Mouse (Mus musculus): Measurements from ENCODE around the gene Nav2. TPM values are rescaled to one million over a fixed set of nuclear protein-coding genes. Genes with fewer than 3 reads are reported as not detected.

Nav2 gene
- polyA plus RNA-seq, 1 experiment from 2014 or later, result 10.1 TPM

DNA sequence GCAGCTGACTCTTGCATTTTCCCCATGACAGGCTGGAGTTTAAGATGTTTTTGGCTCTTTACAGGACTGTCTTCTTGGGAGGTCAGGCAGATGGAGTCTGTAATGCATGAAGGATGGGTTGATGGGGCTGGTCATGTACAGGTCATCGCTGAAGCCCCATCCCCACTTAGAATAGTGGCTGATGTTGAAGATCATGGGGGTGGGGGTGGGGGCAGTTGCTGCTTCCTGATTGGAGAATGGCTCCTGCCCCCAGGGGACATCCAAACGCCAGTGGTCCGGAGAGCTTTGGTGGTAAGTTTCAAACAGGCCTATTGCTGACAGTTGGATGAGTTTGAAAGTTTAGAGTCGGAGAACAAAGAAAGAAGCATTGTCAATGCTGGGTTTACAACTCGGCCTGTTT is 333.7 kb downstream of the Nav2 start:
- Histone ChIP-seq H3K27me3 (ENCODE audit: insufficient read depth, low read length) (no peaks in the 10 kb centered on the region), H3K4me1 (replicated peaks; ENCODE audit: insufficient read depth, low read length) (peaks cover 5% of the 10 kb centered on the region; the same call in 1 of the 2 replicates), H3K9me3 (replicated peaks; ENCODE audit: low read length) (no peaks in the 10 kb centered on the region), H3K27ac (peak overlapping the region; percentile 38), H3K4me2 (ENCODE audit: low read length) (no peak overlapping the region), H3K36me3 (ENCODE audit: insufficient read depth, low read length) (no peaks in the 10 kb centered on the region), H3K4me3 (replicated peaks; ENCODE audit: low read depth, low read length) (no peak overlapping the region), H3K9ac (ENCODE audit: low read depth, low read length) (no peak overlapping the region)
- DNase-seq (ENCODE audit: low spot score) (peak; percentile 67), ATAC-seq (replicated peaks; ENCODE audit: low FRiP score, low read depth) (no peak)
- WGBS, result 44% methylated on average over 5 of the region's 5 CpGs
- no peak for TF ChIP-seq CTCF (IDR thresholded peaks at IDR 0.05; ENCODE audit: low read depth)

DNA sequence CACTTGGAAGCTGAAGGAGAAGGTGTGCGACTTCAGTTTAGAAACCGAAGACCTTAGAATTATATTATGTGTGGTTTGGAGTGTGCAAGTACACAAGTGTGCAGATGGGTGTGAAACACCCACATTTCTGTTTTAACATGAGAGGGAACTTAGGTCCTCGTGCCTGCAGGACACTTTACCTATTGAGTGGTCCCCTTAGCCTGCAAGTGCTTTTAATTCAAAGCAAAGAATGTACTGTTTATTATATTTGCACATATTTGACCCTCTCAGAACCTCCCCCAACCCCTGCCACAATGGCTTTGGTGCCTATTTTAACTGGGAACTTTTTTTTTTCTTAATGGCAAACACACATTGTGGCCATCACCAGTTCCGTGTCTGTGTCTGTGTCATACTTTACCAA is 334.6 kb downstream of the Nav2 start:
- ATAC-seq (replicated peaks; ENCODE audit: low FRiP score, low read depth) (no peak), DNase-seq (ENCODE audit: low spot score) (no peak)
- peaks cover 5% of the 10 kb centered on the region for H3K4me1 ChIP-seq (replicated peaks; ENCODE audit: insufficient read depth, low read length)
- H3K9ac ChIP-seq (ENCODE audit: low read depth, low read length), result no peak overlapping the region
- TF ChIP-seq CTCF (IDR thresholded peaks at IDR 0.05; ENCODE audit: low read depth), result no peak
- no peaks in the 10 kb centered on the region for H3K36me3 ChIP-seq (ENCODE audit: insufficient read depth, low read length)
- no peaks in the 10 kb centered on the region for H3K27me3 ChIP-seq (ENCODE audit: insufficient read depth, low read length)
- H3K27ac ChIP-seq, result peak overlapping the region; percentile 60; the same call in 1 of the 2 replicates
- no peak overlapping the region for H3K4me2 ChIP-seq (ENCODE audit: low read length)
- no peak overlapping the region for H3K4me3 ChIP-seq (replicated peaks; ENCODE audit: low read depth, low read length)
- H3K9me3 ChIP-seq (replicated peaks; ENCODE audit: low read length), result no peaks in the 10 kb centered on the region
- WGBS, result 77% methylated on average over 4 of the region's 4 CpGs

DNA sequence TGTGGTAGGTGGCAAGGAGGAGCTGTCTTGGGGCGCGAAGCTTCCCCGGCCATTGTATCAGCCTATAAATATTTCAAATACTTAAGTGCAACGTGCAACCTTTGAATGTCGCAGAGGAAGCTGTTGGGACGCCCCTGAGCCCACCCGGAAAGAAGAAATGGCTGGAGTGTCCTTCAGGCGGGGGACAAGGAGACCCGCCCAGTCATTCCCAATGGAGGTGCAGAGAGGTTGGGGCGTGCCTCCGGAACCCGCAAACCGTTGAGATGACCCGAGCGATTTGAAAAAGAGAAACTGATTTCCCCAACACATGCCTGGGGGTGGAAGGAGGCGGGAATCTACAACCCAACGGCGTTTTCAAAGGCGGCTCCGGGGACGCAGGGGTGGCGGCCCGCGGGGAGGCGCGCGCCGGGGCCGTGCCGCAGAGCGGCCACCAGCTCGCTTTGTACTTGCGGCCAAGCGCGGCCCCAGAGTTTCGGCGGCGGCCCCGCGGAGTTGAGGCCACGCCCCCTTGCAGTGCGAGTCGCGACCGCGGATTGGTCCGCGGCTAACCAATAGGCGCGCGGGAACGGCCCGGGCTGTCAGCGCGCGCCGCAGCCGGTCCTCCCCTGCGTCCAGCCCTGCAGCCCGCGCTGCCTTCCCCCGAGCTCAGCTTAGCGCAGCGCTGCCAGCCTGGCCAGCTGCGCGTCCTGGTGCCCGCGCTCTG is 337.2 kb downstream of the Nav2 start:
- Histone ChIP-seq H3K9me3 (replicated peaks; ENCODE audit: low read length) (no peaks in the 10 kb centered on the region), H3K4me3 (replicated peaks; ENCODE audit: low read depth, low read length) (peak overlapping the region; percentile 38), H3K9ac (ENCODE audit: low read depth, low read length) (peak overlapping the region; percentile 58), H3K27ac (peak overlapping the region; percentile 31; the same call in 1 of the 2 replicates), H3K4me2 (ENCODE audit: low read length) (peak overlapping the region; percentile 96), H3K36me3 (ENCODE audit: insufficient read depth, low read length) (no peaks in the 10 kb centered on the region), H3K4me1 (replicated peaks; ENCODE audit: insufficient read depth, low read length) (peaks cover 15% of the 10 kb centered on the region), H3K27me3 (ENCODE audit: insufficient read depth, low read length) (no peaks in the 10 kb centered on the region)
- TF ChIP-seq CTCF (IDR thresholded peaks at IDR 0.05; ENCODE audit: low read depth), result no peak
- WGBS, result under 1% methylated on average over 65 of the region's 68 CpGs
- ATAC-seq (replicated peaks; ENCODE audit: low FRiP score, low read depth) (peak; percentile 95), DNase-seq (ENCODE audit: low spot score) (peak; percentile 97)

DNA sequence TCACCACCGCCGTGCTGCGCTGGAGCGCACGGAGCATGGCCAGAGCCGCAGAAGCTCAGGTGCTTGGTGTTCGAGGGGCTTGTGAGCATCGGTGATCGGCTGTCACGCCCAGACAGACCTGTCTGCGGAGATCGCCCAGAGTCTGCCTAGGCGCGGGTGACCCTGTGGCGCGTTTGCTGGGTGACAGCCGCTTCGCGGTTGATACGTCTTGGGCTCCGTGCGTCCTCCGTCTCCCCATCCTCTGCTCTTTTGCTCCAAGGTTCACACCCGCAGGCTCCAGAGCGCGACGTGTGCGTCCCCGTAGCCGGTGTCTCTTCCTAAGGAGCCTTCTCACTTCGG is 337.7 kb downstream of the Nav2 start:
- Histone ChIP-seq H3K27me3 (ENCODE audit: insufficient read depth, low read length) (no peaks in the 10 kb centered on the region), H3K27ac (no peak overlapping the region), H3K4me1 (replicated peaks; ENCODE audit: insufficient read depth, low read length) (peaks cover 15% of the 10 kb centered on the region), H3K9ac (ENCODE audit: low read depth, low read length) (peak overlapping the region; percentile 58), H3K36me3 (ENCODE audit: insufficient read depth, low read length) (no peaks in the 10 kb centered on the region), H3K9me3 (replicated peaks; ENCODE audit: low read length) (no peaks in the 10 kb centered on the region), H3K4me2 (ENCODE audit: low read length) (peak overlapping the region; percentile 96), H3K4me3 (replicated peaks; ENCODE audit: low read depth, low read length) (peak overlapping the region; percentile 38)
- under 1% methylated on average over 31 of the region's 31 CpGs for WGBS
- TF ChIP-seq CTCF (IDR thresholded peaks at IDR 0.05; ENCODE audit: low read depth), result no peak
- no peak for DNase-seq (ENCODE audit: low spot score)
- ATAC-seq (replicated peaks; ENCODE audit: low FRiP score, low read depth), result no peak

DNA sequence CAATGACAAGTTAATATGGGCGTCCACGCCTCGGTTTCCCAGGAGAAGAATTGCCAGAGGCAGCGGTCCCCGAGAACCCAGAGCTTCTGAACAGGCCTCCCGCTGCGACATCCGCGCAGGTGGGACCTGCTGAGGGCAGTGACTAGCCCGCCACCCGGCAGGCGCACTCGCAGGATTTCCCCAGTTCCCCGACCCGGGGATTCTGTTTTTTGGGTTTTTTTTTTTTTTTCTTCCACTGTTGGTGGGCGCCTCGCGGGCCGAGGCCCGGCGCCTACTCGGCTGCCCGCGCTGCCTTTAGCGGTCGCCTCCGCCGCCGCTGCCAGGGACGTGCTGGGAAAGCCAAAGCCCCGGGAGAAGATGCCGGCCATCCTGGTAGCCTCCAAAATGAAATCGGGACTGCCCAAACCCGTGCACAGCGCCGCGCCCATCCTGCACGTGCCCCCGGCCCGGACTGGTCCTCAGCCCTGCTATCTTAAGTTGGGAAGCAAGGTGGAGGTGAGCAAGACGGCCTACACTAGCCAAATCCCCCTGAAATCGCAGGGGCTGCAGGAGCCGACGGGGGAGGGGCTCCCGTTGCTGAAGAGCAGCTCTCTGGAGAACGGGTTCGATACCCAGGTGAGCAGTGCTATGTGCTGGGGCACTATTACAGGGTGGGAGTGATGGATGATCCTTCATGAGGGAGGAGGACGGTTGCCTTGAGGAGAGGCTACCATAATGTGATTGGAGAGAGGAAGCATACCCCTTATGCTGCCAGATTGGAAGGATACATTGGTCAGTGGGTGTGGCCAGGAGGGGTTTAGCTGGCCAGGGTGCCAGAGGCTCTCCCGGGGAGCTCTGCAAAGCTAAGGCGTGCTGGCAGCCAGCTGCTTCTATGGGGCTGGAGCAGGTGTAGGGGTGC is 338.3 kb downstream of the Nav2 start:
- no peak for DNase-seq (ENCODE audit: low spot score)
- 3% methylated on average over 49 of the region's 50 CpGs for WGBS

DNA sequence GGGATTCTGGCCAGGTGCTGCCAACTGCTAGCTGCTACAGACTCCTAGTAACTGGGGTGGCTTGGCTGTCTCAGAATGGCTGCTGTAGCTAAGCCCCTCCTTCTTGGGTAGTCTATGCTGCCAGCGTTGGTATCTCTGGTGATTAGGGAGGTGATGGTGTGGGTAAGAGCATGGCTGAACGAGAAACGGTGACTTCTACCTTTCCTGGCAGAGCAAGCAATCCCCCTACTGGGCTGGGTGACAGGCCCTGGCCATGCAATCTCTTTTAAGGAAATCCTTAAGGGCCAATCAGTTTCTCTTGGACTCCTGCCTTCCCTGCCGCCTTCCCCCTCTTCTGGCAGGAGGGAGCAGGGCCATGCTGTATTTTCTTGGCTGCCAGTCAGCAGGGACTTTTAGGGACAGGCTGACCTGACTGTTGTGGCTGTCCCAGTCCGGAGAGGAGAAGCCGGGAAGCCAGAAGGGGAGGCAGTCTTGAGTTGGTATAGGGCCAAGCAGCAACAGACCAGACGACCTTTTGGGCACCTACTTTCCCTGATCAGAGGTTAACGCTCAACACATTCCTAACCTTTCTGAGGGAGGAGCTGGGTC is 339.3 kb downstream of the Nav2 start:
- Histone ChIP-seq H3K9ac (ENCODE audit: low read depth, low read length) (no peak overlapping the region), H3K27ac (no peak overlapping the region)
- TF ChIP-seq CTCF (IDR thresholded peaks at IDR 0.05; ENCODE audit: low read depth), result peak; percentile 39

More for the DNA sequence above, 338.3 kb downstream of the Nav2 start:
- peaks cover 15% of the 10 kb centered on the region for H3K4me1 ChIP-seq (replicated peaks; ENCODE audit: insufficient read depth, low read length)
- ATAC-seq (replicated peaks; ENCODE audit: low FRiP score, low read depth), result no peak
- peak overlapping the region; percentile 58 for H3K9ac ChIP-seq (ENCODE audit: low read depth, low read length)
- peak overlapping the region; percentile 96 for H3K4me2 ChIP-seq (ENCODE audit: low read length)
- H3K4me3 ChIP-seq (replicated peaks; ENCODE audit: low read depth, low read length), result peak overlapping the region; percentile 38
- no peak overlapping the region for H3K27ac ChIP-seq
- H3K36me3 ChIP-seq (ENCODE audit: insufficient read depth, low read length), result no peaks in the 10 kb centered on the region
- H3K9me3 ChIP-seq (replicated peaks; ENCODE audit: low read length), result no peaks in the 10 kb centered on the region
- TF ChIP-seq CTCF (IDR thresholded peaks at IDR 0.05; ENCODE audit: low read depth), result no peak
- H3K27me3 ChIP-seq (ENCODE audit: insufficient read depth, low read length), result no peaks in the 10 kb centered on the region

More for the DNA sequence above, 339.3 kb downstream of the Nav2 start:
- Histone ChIP-seq H3K4me1 (replicated peaks; ENCODE audit: insufficient read depth, low read length) (peaks cover 15% of the 10 kb centered on the region), H3K4me3 (replicated peaks; ENCODE audit: low read depth, low read length) (peak overlapping the region; percentile 38), H3K4me2 (ENCODE audit: low read length) (peak overlapping the region; percentile 96), H3K9me3 (replicated peaks; ENCODE audit: low read length) (no peaks in the 10 kb centered on the region), H3K27me3 (ENCODE audit: insufficient read depth, low read length) (no peaks in the 10 kb centered on the region), H3K36me3 (ENCODE audit: insufficient read depth, low read length) (no peaks in the 10 kb centered on the region)
- WGBS, result 20% methylated on average over 8 of the region's 8 CpGs
- ATAC-seq (replicated peaks; ENCODE audit: low FRiP score, low read depth) (no peak), DNase-seq (ENCODE audit: low spot score) (peak; percentile 70)
